Mouse (Mus musculus): ENCODE results near the gene Tbx5. TPM values are rescaled to one million over a fixed set of nuclear protein-coding genes. Genes with fewer than 3 reads are reported as not detected.

The Tbx5 gene
- polyA plus RNA-seq, 1 experiment from 2014 or later: 0.04 TPM

DNA sequence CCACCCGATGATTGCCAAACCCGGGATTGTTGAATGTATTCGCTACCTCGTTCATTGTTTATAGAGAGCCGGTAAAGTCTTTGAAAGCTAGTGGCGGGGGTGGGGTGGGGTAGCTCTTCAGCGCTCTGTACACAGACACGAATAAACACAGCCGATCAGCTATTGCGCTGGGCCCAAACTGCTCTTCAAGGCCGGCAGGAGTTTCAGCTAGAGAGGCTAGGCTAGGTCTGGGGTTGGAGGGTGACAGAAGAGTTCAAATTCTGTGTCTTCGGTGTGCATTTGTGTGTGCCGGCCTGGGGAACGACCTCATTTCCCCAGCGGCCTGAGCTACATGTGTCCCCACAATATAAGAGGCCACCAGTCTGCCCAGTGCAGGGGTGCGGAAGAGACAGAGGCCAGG is 6.7 kb downstream of the Tbx5 start:
- H3K4me1 ChIP-seq: peaks cover 12% of the 10 kb centered on the region
- WGBS: under 1% methylated on average over 16 of the region's 16 CpGs
- H3K36me3 ChIP-seq (replicated peaks): no peaks in the 10 kb centered on the region
- peak; percentile 41 for DNase-seq (ENCODE audit: extremely low spot score, low spot score)
- no peaks in the 10 kb centered on the region for H3K9me3 ChIP-seq
- no peak overlapping the region for H3K4me3 ChIP-seq
- H3K27ac ChIP-seq: no peak overlapping the region
- H3K27me3 ChIP-seq (ENCODE audit: poor library complexity, severe bottlenecking): peaks cover 100% of the 10 kb centered on the region

DNA sequence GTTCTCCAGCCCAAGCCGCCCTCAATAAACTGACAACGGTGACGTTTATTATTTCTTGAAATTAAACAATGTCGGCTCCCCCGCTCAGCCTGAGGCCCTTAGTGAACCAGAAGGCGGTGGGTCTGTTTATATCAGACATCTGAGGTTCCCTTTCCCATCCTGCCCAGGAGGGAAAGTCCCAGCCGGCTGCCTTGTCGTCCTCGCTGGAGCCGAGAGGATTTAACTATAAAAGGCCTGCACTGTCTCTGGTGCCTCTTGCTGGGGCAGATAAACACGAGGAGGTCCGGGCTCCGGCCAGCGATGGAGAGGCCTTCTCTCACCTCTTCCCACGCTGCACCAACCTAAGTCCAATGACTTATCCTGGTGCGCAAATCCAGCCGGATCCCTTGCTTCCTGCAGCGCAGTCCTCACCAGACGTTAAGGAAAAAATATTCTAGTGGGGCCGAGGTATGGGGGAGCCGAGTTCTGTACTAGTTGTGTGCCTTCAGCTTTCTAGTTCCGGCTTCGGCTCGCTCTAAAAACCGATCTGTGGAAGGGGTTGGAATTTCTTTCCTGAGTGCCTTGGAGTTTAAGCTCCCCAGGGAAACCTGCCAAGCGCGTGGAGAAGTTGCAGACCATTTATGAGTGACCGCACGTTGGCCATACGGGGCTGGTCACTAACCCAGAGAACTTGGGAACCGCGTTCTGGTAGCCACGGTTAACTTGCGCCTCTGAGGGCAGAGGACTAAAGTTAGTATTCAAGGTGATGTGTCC is 7.3 kb downstream of the Tbx5 start:
- Histone ChIP-seq H3K4me1 (peaks cover 18% of the 10 kb centered on the region), H3K4me3 (no peak overlapping the region), H3K36me3 (replicated peaks) (no peaks in the 10 kb centered on the region), H3K9me3 (no peaks in the 10 kb centered on the region), H3K27ac (no peak overlapping the region), H3K27me3 (ENCODE audit: poor library complexity, severe bottlenecking) (peaks cover 100% of the 10 kb centered on the region)
- under 1% methylated on average over 34 of the region's 34 CpGs for WGBS
- DNase-seq (ENCODE audit: extremely low spot score, low spot score): peak; percentile 38

GRCm38 (mm10) chr5:119840404-119840803 is 7.9 kb downstream of the Tbx5 start:
- H3K9me3 ChIP-seq: no peaks in the 10 kb centered on the region
- no peak overlapping the region for H3K4me3 ChIP-seq
- 0% methylated on average over 7 of the region's 7 CpGs for WGBS
- peaks cover 20% of the 10 kb centered on the region for H3K4me1 ChIP-seq
- H3K27ac ChIP-seq: no peak overlapping the region
- DNase-seq (ENCODE audit: extremely low spot score, low spot score): peak; percentile 69
- H3K36me3 ChIP-seq (replicated peaks): no peaks in the 10 kb centered on the region
- peaks cover 100% of the 10 kb centered on the region for H3K27me3 ChIP-seq (ENCODE audit: poor library complexity, severe bottlenecking)

GRCm38 (mm10) chr5:119841634-119842420 is 9.4 kb downstream of the Tbx5 start:
- H3K27me3 ChIP-seq (ENCODE audit: poor library complexity, severe bottlenecking): peaks cover 100% of the 10 kb centered on the region
- H3K36me3 ChIP-seq (replicated peaks): no peaks in the 10 kb centered on the region
- DNase-seq (ENCODE audit: extremely low spot score, low spot score): peak; percentile 42
- no peak overlapping the region for H3K4me3 ChIP-seq
- H3K9me3 ChIP-seq: no peaks in the 10 kb centered on the region
- under 1% methylated on average over 26 of the region's 26 CpGs for WGBS
- peaks cover 21% of the 10 kb centered on the region for H3K4me1 ChIP-seq
- no peak overlapping the region for H3K27ac ChIP-seq

GRCm38 (mm10) chr5:119842701-119843393 is 10.4 kb downstream of the Tbx5 start:
- DNase-seq (ENCODE audit: extremely low spot score, low spot score): no peak
- Histone ChIP-seq H3K4me1 (peaks cover 21% of the 10 kb centered on the region), H3K27ac (no peak overlapping the region), H3K27me3 (ENCODE audit: poor library complexity, severe bottlenecking) (peaks cover 100% of the 10 kb centered on the region), H3K36me3 (replicated peaks) (no peaks in the 10 kb centered on the region), H3K4me3 (no peak overlapping the region), H3K9me3 (no peaks in the 10 kb centered on the region)
- WGBS: 8% methylated on average over 4 of the region's 4 CpGs

DNA sequence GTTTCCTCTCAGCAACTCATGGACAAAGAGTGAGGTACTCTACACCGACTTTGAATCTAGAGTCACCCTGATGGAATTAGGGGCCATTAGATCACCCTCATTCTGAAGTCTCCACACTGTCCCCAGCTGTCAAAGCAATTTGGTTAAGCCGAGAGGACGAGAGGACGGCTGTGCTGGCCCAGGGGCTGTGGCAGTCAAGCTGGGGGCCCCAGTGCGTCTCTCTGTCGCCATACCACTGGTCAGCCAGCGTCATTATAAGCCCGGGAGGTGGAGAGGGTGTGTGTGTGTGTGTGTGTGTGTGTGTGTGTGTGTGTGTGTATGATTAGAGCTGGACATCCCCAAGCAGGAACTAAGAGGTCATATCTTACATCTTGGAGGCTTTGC is 10.9 kb downstream of the Tbx5 start:
- Histone ChIP-seq H3K27me3 (ENCODE audit: poor library complexity, severe bottlenecking) (peaks cover 96% of the 10 kb centered on the region), H3K4me1 (peaks cover 21% of the 10 kb centered on the region), H3K4me3 (no peak overlapping the region), H3K9me3 (no peaks in the 10 kb centered on the region), H3K36me3 (replicated peaks) (no peaks in the 10 kb centered on the region), H3K27ac (no peak overlapping the region)
- 2% methylated on average over 8 of the region's 8 CpGs for WGBS
- peak; percentile 19 for DNase-seq (ENCODE audit: extremely low spot score, low spot score)

- WGBS: 2% methylated on average over 5 of the region's 5 CpGs
- Histone ChIP-seq H3K36me3 (replicated peaks) (no peaks in the 10 kb centered on the region), H3K4me3 (no peak overlapping the region), H3K27ac (no peak overlapping the region), H3K4me1 (peaks cover 21% of the 10 kb centered on the region), H3K9me3 (no peaks in the 10 kb centered on the region), H3K27me3 (ENCODE audit: poor library complexity, severe bottlenecking) (peaks cover 90% of the 10 kb centered on the region)
- DNase-seq (ENCODE audit: extremely low spot score, low spot score): no peak
These were observed 11.9 kb downstream of the Tbx5 start for GRCm38 (mm10) chr5:119844366-119844765.

- under 1% methylated on average over 21 of the region's 21 CpGs for WGBS
- H3K4me1 ChIP-seq: peaks cover 21% of the 10 kb centered on the region
- peak overlapping the region; percentile 31 for H3K4me3 ChIP-seq
- peak; percentile 66 for DNase-seq (ENCODE audit: extremely low spot score, low spot score)
- H3K36me3 ChIP-seq (replicated peaks): no peaks in the 10 kb centered on the region
- H3K27me3 ChIP-seq (ENCODE audit: poor library complexity, severe bottlenecking): peaks cover 86% of the 10 kb centered on the region
- no peak overlapping the region for H3K27ac ChIP-seq
- no peaks in the 10 kb centered on the region for H3K9me3 ChIP-seq
These were observed 12.5 kb downstream of the Tbx5 start for GRCm38 (mm10) chr5:119844994-119845393.

GRCm38 (mm10) chr5:119857052-119857451 is 24.6 kb downstream of the Tbx5 start:
- WGBS: 65% methylated on average over 4 of the region's 4 CpGs
- Histone ChIP-seq H3K4me1 (no peaks in the 10 kb centered on the region), H3K4me3 (no peak overlapping the region), H3K27ac (no peak overlapping the region), H3K36me3 (replicated peaks) (no peaks in the 10 kb centered on the region), H3K27me3 (ENCODE audit: poor library complexity, severe bottlenecking) (peaks cover 23% of the 10 kb centered on the region), H3K9me3 (no peaks in the 10 kb centered on the region)
- no peak for DNase-seq (ENCODE audit: extremely low spot score, low spot score)

DNA sequence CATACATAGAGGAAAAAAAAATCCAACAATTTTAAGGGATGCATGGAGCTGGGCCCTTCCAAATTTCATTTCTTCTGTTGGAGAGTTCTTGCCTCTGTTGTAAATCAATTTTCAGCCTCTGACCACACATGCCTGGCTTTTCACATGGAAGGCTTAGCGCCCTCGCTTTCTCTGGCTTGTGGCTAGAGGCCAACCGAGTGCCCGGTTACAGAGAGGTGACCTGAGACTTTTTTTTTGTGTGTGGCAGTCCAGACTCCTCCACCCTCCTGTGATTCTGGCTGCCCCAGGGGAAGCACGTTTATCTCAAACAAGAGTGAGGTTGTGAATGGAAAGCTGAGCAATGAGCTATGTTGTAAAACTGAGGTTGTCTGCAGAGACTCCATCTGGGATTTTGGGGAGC is 28.8 kb downstream of the Tbx5 start:
- DNase-seq (ENCODE audit: extremely low spot score, low spot score): no peak
- H3K36me3 ChIP-seq (replicated peaks): no peaks in the 10 kb centered on the region
- H3K27ac ChIP-seq: no peak overlapping the region
- H3K9me3 ChIP-seq: no peaks in the 10 kb centered on the region
- H3K27me3 ChIP-seq (ENCODE audit: poor library complexity, severe bottlenecking): peaks cover 28% of the 10 kb centered on the region
- WGBS: 76% methylated on average over 5 of the region's 5 CpGs
- peaks cover 4% of the 10 kb centered on the region for H3K4me1 ChIP-seq
- H3K4me3 ChIP-seq: no peak overlapping the region

GRCm38 (mm10) chr5:119862431-119862830 is 30.0 kb downstream of the Tbx5 start:
- Histone ChIP-seq H3K27ac (no peak overlapping the region), H3K4me3 (no peak overlapping the region), H3K4me1 (peaks cover 15% of the 10 kb centered on the region), H3K9me3 (no peaks in the 10 kb centered on the region), H3K36me3 (replicated peaks) (no peaks in the 10 kb centered on the region), H3K27me3 (ENCODE audit: poor library complexity, severe bottlenecking) (peaks cover 35% of the 10 kb centered on the region)
- DNase-seq (ENCODE audit: extremely low spot score, low spot score): no peak
- 91% methylated on average over 5 of the region's 5 CpGs for WGBS

DNA sequence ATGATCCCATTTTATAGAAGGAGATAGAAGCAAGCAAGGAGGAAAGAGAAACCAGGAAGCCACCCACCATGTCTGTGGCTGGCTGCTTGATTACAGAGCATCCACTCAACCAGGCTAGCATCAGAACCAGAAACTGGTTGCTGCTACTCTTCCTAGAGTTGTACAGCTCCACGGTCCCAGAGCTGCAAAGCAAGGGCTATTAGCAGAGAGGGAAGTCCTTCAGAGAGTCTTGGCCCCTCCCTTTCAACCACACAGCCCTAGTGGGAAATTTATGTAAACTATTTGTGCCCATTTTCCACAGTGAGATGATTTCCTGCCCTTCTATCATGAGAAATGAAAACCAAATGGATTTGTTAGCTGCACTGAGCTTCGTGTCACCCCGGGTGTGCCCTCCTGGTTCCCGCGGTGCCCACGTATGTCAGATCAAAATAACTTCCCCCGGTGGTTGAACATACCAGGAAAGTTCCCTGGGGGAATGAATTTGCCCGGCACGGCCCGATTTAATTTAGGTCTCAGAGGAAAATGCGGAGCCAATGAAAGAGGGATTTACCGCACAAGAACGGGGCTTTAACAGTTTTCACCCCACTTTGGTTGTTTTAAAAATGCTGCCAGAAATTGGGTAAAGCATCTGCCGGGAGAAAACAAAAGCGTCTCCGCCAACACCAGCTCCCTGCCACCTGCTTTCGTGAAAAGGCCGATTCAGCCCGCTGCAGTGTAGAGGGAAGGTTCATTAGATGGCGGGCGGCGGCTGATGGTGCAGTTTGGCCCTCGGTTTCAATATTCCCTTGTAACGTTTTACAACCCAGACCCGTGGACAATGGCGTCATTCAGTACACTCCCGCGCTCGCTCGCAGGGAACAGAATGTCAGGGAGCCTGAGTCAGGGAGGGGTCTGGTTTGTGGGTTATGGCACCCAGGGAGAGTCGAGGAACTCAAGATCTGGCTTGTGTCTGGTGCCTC is 34.1 kb downstream of the Tbx5 start:
- Histone ChIP-seq H3K27ac (peak overlapping the region; percentile 75), H3K4me1 (peaks cover 17% of the 10 kb centered on the region), H3K9me3 (no peaks in the 10 kb centered on the region), H3K27me3 (ENCODE audit: poor library complexity, severe bottlenecking) (peaks cover 43% of the 10 kb centered on the region), H3K36me3 (replicated peaks) (no peaks in the 10 kb centered on the region), H3K4me3 (peak overlapping the region; percentile 47)
- 19% methylated on average over 31 of the region's 31 CpGs for WGBS
- DNase-seq (ENCODE audit: extremely low spot score, low spot score): peak; percentile 33

Measured in forebrain, embryonic 10.5 days (tissue).